Mouse (Mus musculus) ES-E14 (cell line): ENCODE data around the gene Nup188.

Source experiments
- CHD2 ChIP-seq: IDR thresholded peaks from 2 replicates; pipeline ENCODE4 v1.6.1; 2014; ENCODE audit warnings: mild to moderate bottlenecking, low read depth, low read length, inconsistent platforms
- ZNF384 ChIP-seq: IDR thresholded peaks from 2 replicates; pipeline ENCODE4 v1.6.1; 2012; ENCODE audit warnings: low read depth, low read length, inconsistent platforms

DNA sequence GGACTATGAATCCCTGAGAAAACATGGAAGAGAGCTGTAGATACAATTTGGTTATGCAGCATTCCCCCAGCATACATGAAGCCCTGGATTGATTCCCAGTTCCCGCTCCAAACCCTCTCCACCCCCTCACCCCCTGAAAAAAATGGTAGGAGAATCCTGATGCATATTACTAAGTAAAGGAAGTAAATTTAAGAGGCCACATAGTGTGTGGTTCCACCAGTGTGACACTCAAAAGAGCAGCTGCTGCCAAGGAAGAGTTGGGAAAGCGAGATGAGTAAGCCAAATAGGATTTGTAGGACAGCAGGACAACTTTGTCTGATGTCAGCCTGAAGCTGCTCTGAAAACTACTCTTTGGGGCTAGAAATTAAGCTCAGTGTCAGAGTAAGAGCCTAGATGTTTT lies 25.3 kb downstream of the Nup188 start:
- TF ChIP-seq ZNF384: 0 out of 2 replicates have a peak, but pooled peaks have one; percentile 58
- no peak for TF ChIP-seq CHD2
